Mouse (Mus musculus) CH12F3 (cell line): ENCODE results near the gene Dtnb.

Experiments used
- in situ Hi-C: fragments of 300-500 bp; cut with MboI; formaldehyde crosslinking; loops from 2 replicates; pipeline ENCODE4 v1.14.3; 2020; ENCODE audit warnings: low sequenced_read_pairs

Gene Dtnb

DNA sequence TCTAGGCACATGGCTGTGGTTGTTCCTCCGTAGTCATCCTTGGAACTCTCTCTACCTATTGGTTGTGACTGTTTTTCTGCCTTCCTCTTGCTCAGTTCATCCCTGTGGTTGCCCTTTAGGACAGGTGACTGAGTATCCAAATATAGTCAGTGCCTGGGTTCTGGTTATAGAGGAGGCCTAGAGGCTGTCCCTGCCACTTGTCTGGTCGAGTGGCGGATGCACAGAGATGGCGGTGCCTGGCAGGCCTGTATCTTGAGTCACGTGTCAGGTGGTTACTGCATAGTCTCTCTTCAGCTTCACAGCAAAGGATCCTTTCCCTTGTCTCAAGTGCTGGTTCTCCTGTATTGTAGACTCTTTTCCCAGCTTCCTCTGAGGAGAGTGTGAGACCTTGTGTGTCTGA lies 255.6 kb downstream of the Dtnb start:
- in situ Hi-C loops: no loop called here
